Mouse (Mus musculus) thymus, adult 2 months (tissue): Measurements from ENCODE around the gene C1qtnf12. TPM values are rescaled to one million over a fixed set of nuclear protein-coding genes. Genes with fewer than 3 reads are reported as not detected.

Experiments used
- DNase-seq: peaks from one replicate; pipeline ENCODE4 v3.0.0; 2021
- H3K27ac ChIP-seq: fragments of 200-500 bp; 2 replicates; pipeline ENCODE4 v1.5.1; 2012; ENCODE audit warnings: low read length, control low read depth; ENCODE audit not compliant: control insufficient read depth, insufficient read depth
- H3K27me3 ChIP-seq: fragments of 200-500 bp; 2 replicates; pipeline ENCODE4 v1.6.1; 2012; ENCODE audit warnings: mild to moderate bottlenecking, low read length, moderate library complexity, mixed read lengths; ENCODE audit not compliant: control insufficient read depth, insufficient read depth
- H3K36me3 ChIP-seq: fragments of 200-500 bp; 2 replicates; pipeline ENCODE4 v1.6.1; 2012; ENCODE audit warnings: mild to moderate bottlenecking, low read length, moderate library complexity; ENCODE audit not compliant: control insufficient read depth, insufficient read depth
- H3K4me1 ChIP-seq: fragments of 200-500 bp; replicated peaks from 2 replicates; pipeline ENCODE4 v1.6.1; 2012; ENCODE audit warnings: low read length; ENCODE audit not compliant: control insufficient read depth, insufficient read depth
- H3K4me3 ChIP-seq: fragments of 200-500 bp; 2 replicates; pipeline ENCODE4 v1.5.1; 2012; ENCODE audit warnings: mild to moderate bottlenecking, low read length, control low read depth, moderate library complexity; ENCODE audit not compliant: control insufficient read depth, insufficient read depth
- CTCF ChIP-seq: fragments of 200-500 bp; IDR thresholded peaks from 2 replicates; pipeline ENCODE4 v1.5.1; 2012; ENCODE audit warnings: mild to moderate bottlenecking, control low read depth, low read length, moderate library complexity, borderline replicate concordance; ENCODE audit not compliant: control insufficient read depth, poor library complexity, insufficient read depth; ENCODE audit errors: extremely low read depth
- POLR2A ChIP-seq: fragments of 200-500 bp; IDR thresholded peaks from 2 replicates; pipeline ENCODE4 v1.6.1; 2012; ENCODE audit warnings: mild to moderate bottlenecking, low read length, control low read depth, moderate library complexity; ENCODE audit not compliant: control insufficient read depth, poor library complexity, insufficient read depth; ENCODE audit errors: extremely low read depth
- WGBS: fragments of 180-500 bp; shearing (Covaris S2); methylation state at CpG from one replicate; pipeline ENCODE4 v1.1.7; 2018; 5-methylcytosine and 5-hydroxymethylcytosine counted together
- polyA plus RNA-seq: library from polyadenylated mRNA; depleted of rRNA; stranded (reverse); fragments of >200 nt; gene quantifications from 2 replicates; pipeline ENCODE4 v1.2.3, GENCODE M21; 2012

The C1qtnf12 gene
- polyA plus RNA-seq, 1 experiment = 21.6 TPM

- no peak for DNase-seq
- Histone ChIP-seq H3K4me1 (no peaks in the 10 kb centered on the region), H3K36me3 (peaks cover 62% of the 10 kb centered on the region), H3K4me3 (no peak overlapping the region), H3K27ac (no peak overlapping the region), H3K27me3 (no peaks in the 10 kb centered on the region)
- no peak for TF ChIP-seq CTCF
- TF ChIP-seq POLR2A = no peak
- 98% methylated on average over 6 of the region's 6 CpGs for WGBS
These were observed 6.6 kb upstream of the C1qtnf12 start for GRCm38 (mm10) chr4:155955491-155955890.

GRCm38 (mm10) chr4:155959275-155959674 is 2.8 kb upstream of the C1qtnf12 start:
- DNase-seq = peak; percentile 72
- 6% methylated on average over 5 of the region's 5 CpGs for WGBS
- TF ChIP-seq POLR2A (no peak), CTCF (peak; percentile 84; the same call in 1 of the 2 replicates)
- Histone ChIP-seq H3K4me1 (peaks cover 9% of the 10 kb centered on the region), H3K36me3 (peaks cover 33% of the 10 kb centered on the region), H3K4me3 (no peak overlapping the region), H3K27ac (no peak overlapping the region), H3K27me3 (no peaks in the 10 kb centered on the region)

GRCm38 (mm10) chr4:155963106-155963505 is 988 bp downstream of the C1qtnf12 start:
- H3K36me3 ChIP-seq = peaks cover 7% of the 10 kb centered on the region
- H3K4me1 ChIP-seq = peaks cover 9% of the 10 kb centered on the region
- no peak for TF ChIP-seq POLR2A
- no peak for TF ChIP-seq CTCF
- DNase-seq = no peak
- H3K27ac ChIP-seq = no peak overlapping the region
- H3K27me3 ChIP-seq = no peaks in the 10 kb centered on the region
- H3K4me3 ChIP-seq = no peak overlapping the region
- 97% methylated on average over 7 of the region's 7 CpGs for WGBS

- 98% methylated on average over 11 of the region's 11 CpGs for WGBS
- Histone ChIP-seq H3K27me3 (no peaks in the 10 kb centered on the region), H3K4me1 (peaks cover 9% of the 10 kb centered on the region), H3K4me3 (no peak overlapping the region), H3K36me3 (no peaks in the 10 kb centered on the region), H3K27ac (no peak overlapping the region)
- DNase-seq = no peak
- TF ChIP-seq POLR2A (no peak), CTCF (no peak)
These were observed 2.3 kb downstream of the C1qtnf12 start for GRCm38 (mm10) chr4:155964396-155964795.

- no peak for DNase-seq
- Histone ChIP-seq H3K4me3 (no peak overlapping the region), H3K27ac (no peak overlapping the region), H3K4me1 (no peaks in the 10 kb centered on the region), H3K36me3 (no peaks in the 10 kb centered on the region), H3K27me3 (no peaks in the 10 kb centered on the region)
- WGBS = 97% methylated on average over 13 of the region's 13 CpGs
- TF ChIP-seq CTCF = no peak
- no peak for TF ChIP-seq POLR2A
These were observed 7.0 kb downstream of the C1qtnf12 start for GRCm38 (mm10) chr4:155969043-155969653.

GRCm38 (mm10) chr4:155970286-155970685 is 8.2 kb downstream of the C1qtnf12 start:
- H3K4me1 ChIP-seq = no peaks in the 10 kb centered on the region
- 95% methylated on average over 5 of the region's 5 CpGs for WGBS
- no peaks in the 10 kb centered on the region for H3K36me3 ChIP-seq
- DNase-seq = no peak
- TF ChIP-seq CTCF (no peak), POLR2A (no peak)
- H3K4me3 ChIP-seq = no peak overlapping the region
- no peaks in the 10 kb centered on the region for H3K27me3 ChIP-seq
- H3K27ac ChIP-seq = no peak overlapping the region

- no peaks in the 10 kb centered on the region for H3K36me3 ChIP-seq
- no peak overlapping the region for H3K4me3 ChIP-seq
- no peaks in the 10 kb centered on the region for H3K4me1 ChIP-seq
- no peak overlapping the region for H3K27ac ChIP-seq
- DNase-seq = no peak
- TF ChIP-seq CTCF (no peak), POLR2A (no peak)
- no peaks in the 10 kb centered on the region for H3K27me3 ChIP-seq
- 98% methylated on average over 6 of the region's 6 CpGs for WGBS
These were observed 10.5 kb downstream of the C1qtnf12 start for GRCm38 (mm10) chr4:155972651-155973050.
